Mouse (Mus musculus): ENCODE measurements around the gene Gm49450. TPM values are rescaled to one million over a fixed set of nuclear protein-coding genes. Genes with fewer than 3 reads are reported as not detected.

The Gm49450 gene
- polyA plus RNA-seq, 2 experiments: 0.15 TPM; not detected in 1

- Histone ChIP-seq H3K27me3 (ENCODE audit: control insufficient read depth, insufficient read depth, low read length) (peaks cover 73% of the 10 kb centered on the region), H3K4me2 (ENCODE audit: low read depth) (peak within 1 kb of the TSS; percentile 8; the same call in 1 of the 2 replicates), H3K4me1 (replicated peaks; ENCODE audit: control insufficient read depth in 2 of 2, insufficient read depth in 2 of 2, low read length in 1 of 2) (peaks cover 5 to 7% of the 10 kb centered on the region in 2 experiments; a peak in 3 of 4 replicates), H3K9me3 (ENCODE audit: control insufficient read depth, low read length) (no peaks in the 10 kb centered on the region), H3K9ac (replicated peaks) (no peak within 1 kb of the TSS), H3K27ac (no peak within 1 kb of the TSS), H3K36me3 (replicated peaks; ENCODE audit: control insufficient read depth, insufficient read depth, low read depth) (no peaks in the 10 kb centered on the region), H3K4me3 (ENCODE audit: insufficient read depth in 1 of 2, low read depth in 2 of 2, low read length in 2 of 2) (no peak within 1 kb of the TSS)
- 2% methylated on average over 41 of the region's 41 CpGs for WGBS (ENCODE audit: insufficient replicate concordance)
- TF ChIP-seq CTCF (IDR thresholded peaks at IDR 0.05; ENCODE audit: low read depth) (no peak), EP300 (IDR thresholded peaks at IDR 0.05; ENCODE audit: low read depth) (no peak)
- DNase-seq (ENCODE audit: low read depth in 3 of 3, low spot score in 3 of 3) (no peak), ATAC-seq (ENCODE audit: insufficient read depth) (no peak)
Measured at GRCm38 (mm10) chr15:98897928-98898800, 55.2 kb downstream of the Gm49450 start, which contains the start of gene Dhh. Gene Dhh (minus strand): TSS chr15:98898540.

GRCm38 (mm10) chr15:98897495-98897894, 55.9 kb downstream of the Gm49450 start:
- no peak for TF ChIP-seq CTCF (IDR thresholded peaks at IDR 0.05; ENCODE audit: low read depth)
- TF ChIP-seq EP300 (IDR thresholded peaks at IDR 0.05; ENCODE audit: low read depth): no peak
- ATAC-seq (ENCODE audit: insufficient read depth) (no peak), DNase-seq (ENCODE audit: low read depth in 3 of 3, low spot score in 3 of 3) (no peak)
- Histone ChIP-seq H3K4me1 (replicated peaks; ENCODE audit: control insufficient read depth in 2 of 2, insufficient read depth in 2 of 2, low read length in 1 of 2) (peaks cover 5 to 8% of the 10 kb centered on the region in 2 experiments; a peak in 3 of 4 replicates), H3K4me2 (ENCODE audit: low read depth) (no peak overlapping the region), H3K9me3 (ENCODE audit: control insufficient read depth, low read length) (no peaks in the 10 kb centered on the region), H3K9ac (replicated peaks) (no peak overlapping the region), H3K4me3 (ENCODE audit: insufficient read depth in 1 of 2, low read depth in 2 of 2, low read length in 2 of 2) (no peak overlapping the region), H3K27me3 (ENCODE audit: control insufficient read depth, insufficient read depth, low read length) (peaks cover 77% of the 10 kb centered on the region), H3K27ac (no peak overlapping the region), H3K36me3 (replicated peaks; ENCODE audit: control insufficient read depth, insufficient read depth, low read depth) (no peaks in the 10 kb centered on the region)
- 4% methylated on average over 10 of the region's 10 CpGs for WGBS (ENCODE audit: insufficient replicate concordance)

- peak overlapping the region in 1 of 2 experiments; percentile 37; a peak in 2 of 4 replicates for H3K4me3 ChIP-seq (ENCODE audit: insufficient read depth in 1 of 2, low read depth in 2 of 2, low read length in 2 of 2)
- 2% methylated on average over 40 of the region's 41 CpGs for WGBS (ENCODE audit: insufficient replicate concordance)
- no peak for TF ChIP-seq EP300 (IDR thresholded peaks at IDR 0.05; ENCODE audit: low read depth)
- TF ChIP-seq CTCF (IDR thresholded peaks at IDR 0.05; ENCODE audit: low read depth): no peak
- peaks cover 7 to 21% of the 10 kb centered on the region in 2 experiments; a peak in 3 of 4 replicates for H3K4me1 ChIP-seq (replicated peaks; ENCODE audit: control insufficient read depth in 2 of 2, insufficient read depth in 2 of 2, low read length in 1 of 2)
- H3K27ac ChIP-seq: no peak overlapping the region
- peak overlapping the region; percentile 47 for H3K4me2 ChIP-seq (ENCODE audit: low read depth)
- no peaks in the 10 kb centered on the region for H3K36me3 ChIP-seq (replicated peaks; ENCODE audit: control insufficient read depth, insufficient read depth, low read depth)
- ATAC-seq (ENCODE audit: insufficient read depth) (peak; percentile 62), DNase-seq (ENCODE audit: low read depth in 3 of 3, low spot score in 3 of 3) (peak in 1 of 3 experiments; percentile 41)
- H3K27me3 ChIP-seq (ENCODE audit: control insufficient read depth, insufficient read depth, low read length): peaks cover 77% of the 10 kb centered on the region
- no peak overlapping the region for H3K9ac ChIP-seq (replicated peaks)
- no peaks in the 10 kb centered on the region for H3K9me3 ChIP-seq (ENCODE audit: control insufficient read depth, low read length)
Measured at GRCm38 (mm10) chr15:98895635-98896589, 57.4 kb downstream of the Gm49450 start.

- Histone ChIP-seq H3K27me3 (ENCODE audit: control insufficient read depth, insufficient read depth, low read length) (peaks cover 70% of the 10 kb centered on the region), H3K9ac (replicated peaks) (no peak overlapping the region), H3K27ac (no peak overlapping the region), H3K4me1 (replicated peaks; ENCODE audit: control insufficient read depth in 2 of 2, insufficient read depth in 2 of 2, low read length in 1 of 2) (peaks cover 7 to 21% of the 10 kb centered on the region in 2 experiments; a peak in 3 of 4 replicates), H3K4me2 (ENCODE audit: low read depth) (peak overlapping the region; percentile 65), H3K36me3 (replicated peaks; ENCODE audit: control insufficient read depth, insufficient read depth, low read depth) (no peaks in the 10 kb centered on the region), H3K4me3 (ENCODE audit: insufficient read depth in 1 of 2, low read depth in 2 of 2, low read length in 2 of 2) (peak overlapping the region in 1 of 2 experiments; percentile 53; a peak in 2 of 4 replicates), H3K9me3 (ENCODE audit: control insufficient read depth, low read length) (no peaks in the 10 kb centered on the region)
- ATAC-seq (ENCODE audit: insufficient read depth) (no peak), DNase-seq (ENCODE audit: low read depth in 3 of 3, low spot score in 3 of 3) (no peak)
- 5% methylated on average over 38 of the region's 38 CpGs for WGBS (ENCODE audit: insufficient replicate concordance)
- TF ChIP-seq EP300 (IDR thresholded peaks at IDR 0.05; ENCODE audit: low read depth) (no peak), CTCF (IDR thresholded peaks at IDR 0.05; ENCODE audit: low read depth) (no peak)
Measured at GRCm38 (mm10) chr15:98894746-98895634, 58.4 kb downstream of the Gm49450 start.

Data from liver, embryonic 14.5 days (tissue).